Comparison of ENCODE assay signal across 32 mouse cellular contexts in genomic region chr4:149080111-149080510, GRCm38 (mm10). TPM values are rescaled to one million over a fixed set of nuclear protein-coding genes. Genes with fewer than 3 reads are reported as not detected.
"Had no signal": no experiment of that assay in that cellular context is flagged by ENCODE, and none has a peak within 500 bp of the region (broad histone marks: within the 10 kb centered on the region; RNA-seq: fewer than 3 reads in every experiment).

No protein-coding gene starts in this region.

- H3K27me3 ChIP-seq: heart, embryonic 12.5 days; heart, embryonic 13.5 days; heart, embryonic 15.5 days; hindbrain, embryonic 12.5 days; hindbrain, embryonic 13.5 days; hindbrain, embryonic 15.5 days; intestine, embryonic 15.5 days; kidney, embryonic 15.5 days had no signal

- DNase-seq: heart, postnatal 10 days; heart, postnatal 14 days; heart, postnatal 36 days; heart, postnatal 4 days; kidney, adult 11 months; kidney, adult 18-20 months; kidney, adult 8-10 months; kidney, postnatal 10 days; kidney, postnatal 4 days; layer of hippocampus, adult 9-11 months; layer of hippocampus, postnatal 36 days had no signal

- H3K9ac ChIP-seq: heart, embryonic 12.5 days; heart, embryonic 15.5 days; hindbrain, embryonic 12.5 days; hindbrain, embryonic 13.5 days; hindbrain, embryonic 14.5 days; hindbrain, embryonic 15.5 days; intestine, embryonic 15.5 days; kidney, embryonic 15.5 days had no signal

- H3K27ac ChIP-seq: heart, embryonic 10.5 days; heart, embryonic 13.5 days; heart, embryonic 15.5 days; hindbrain, embryonic 10.5 days; hindbrain, embryonic 12.5 days; hindbrain, embryonic 13.5 days; hindbrain, embryonic 14.5 days; hindbrain, embryonic 15.5 days; hindbrain, postnatal 0 days; intestine, embryonic 15.5 days; kidney, embryonic 15.5 days; kidney, postnatal 0 days; layer of hippocampus, adult 2 months had no signal

- H3K4me3 ChIP-seq: heart, embryonic 10.5 days; heart, embryonic 12.5 days; heart, embryonic 13.5 days; heart, embryonic 15.5 days; hindbrain, embryonic 10.5 days; hindbrain, embryonic 12.5 days; hindbrain, embryonic 13.5 days; hindbrain, embryonic 15.5 days; intestine, embryonic 15.5 days; kidney, embryonic 15.5 days; layer of hippocampus, adult 2 months had no signal

- H3K36me3 ChIP-seq: heart, embryonic 15.5 days; hindbrain, embryonic 15.5 days; intestine, embryonic 15.5 days had no signal

RNA-seq across cellular contexts. Expression of gene Cort, which starts 46.5 kb away (rescaled TPM):
- total RNA-seq: heart, postnatal 36 days; hematopoietic stem cell, adult 5-6 weeks had no signal
- polyA plus RNA-seq: heart, embryonic 12.5 days; heart, embryonic 13.5 days; heart, embryonic 16.5 days; heart, postnatal 0 days; intestine, embryonic 14.5 days; intestine, embryonic 15.5 days; intestine, postnatal 0 days; kidney, adult 2 months; kidney, embryonic 14.5 days had no signal
